Mouse (Mus musculus) lung, adult 2 months (tissue): Measurements from ENCODE around the gene Zbtb16.

Experiments used
- CTCF ChIP-seq: fragments of 200-500 bp; IDR thresholded peaks from 2 replicates; pipeline ENCODE4 v1.5.1; 2011; ENCODE audit warnings: mild to moderate bottlenecking, low read length, control low read depth; ENCODE audit not compliant: insufficient read depth
- POLR2A ChIP-seq: fragments of 200-500 bp; IDR thresholded peaks from 2 replicates; pipeline ENCODE4 v1.6.1; 2011; ENCODE audit warnings: low read depth, mild to moderate bottlenecking, control low read depth, low read length, borderline replicate concordance; ENCODE audit errors: extremely low read depth

GRCm38 (mm10) chr9:48743338-48744285 is 92.4 kb downstream of the Zbtb16 start:
- no peak for TF ChIP-seq CTCF
- no peak for TF ChIP-seq POLR2A
